Mouse (Mus musculus): ENCODE measurements around the gene Rab7b.

Gene Rab7b

DNA sequence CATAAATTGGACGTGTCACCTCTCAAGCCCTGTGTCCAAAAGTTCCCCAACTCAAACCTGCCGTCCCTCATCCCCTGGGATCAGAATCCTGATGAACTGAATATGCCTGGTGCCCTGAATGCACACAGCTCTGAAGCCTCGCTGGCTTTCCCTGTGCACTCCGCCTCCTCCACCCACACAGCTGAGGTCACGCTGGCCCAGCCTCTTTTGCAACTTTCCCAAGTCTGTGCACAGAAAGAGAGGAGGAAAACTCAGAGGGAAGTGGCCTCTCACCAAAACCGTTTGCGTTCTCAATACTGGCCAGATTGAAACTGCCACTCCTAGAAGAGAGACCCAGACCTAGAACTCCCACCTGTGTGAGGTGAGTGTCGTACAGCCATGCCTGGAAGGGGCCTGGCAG, at the start of gene Rab7b:
TSS of gene Rab7b (plus strand) at position 221 of the 400 bp plus-strand sequence.
- no peak for DNase-seq (ENCODE audit: low spot score in 2 of 2)

DNA sequence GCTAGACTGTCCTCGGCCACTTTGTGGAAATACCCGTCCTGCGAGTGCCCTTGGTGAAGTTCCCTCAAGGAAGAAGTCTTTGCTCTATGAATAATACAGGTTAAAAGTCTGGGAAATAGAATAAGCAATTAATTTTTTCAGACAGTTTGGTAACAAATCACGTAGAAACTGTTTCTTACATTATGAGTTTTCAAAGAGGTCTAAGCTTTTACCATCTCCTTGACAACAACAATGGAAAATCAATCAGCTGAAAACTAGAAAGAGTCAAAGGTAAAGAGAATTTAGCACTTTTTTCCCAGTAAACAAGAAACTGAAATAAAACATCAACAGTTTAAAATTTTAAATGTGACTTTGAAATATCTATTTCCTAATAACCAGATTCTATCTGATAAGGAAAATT, 48.4 kb upstream of the Rab7b start:
- DNase-seq (ENCODE audit: low spot score in 2 of 2): no peak

DNA sequence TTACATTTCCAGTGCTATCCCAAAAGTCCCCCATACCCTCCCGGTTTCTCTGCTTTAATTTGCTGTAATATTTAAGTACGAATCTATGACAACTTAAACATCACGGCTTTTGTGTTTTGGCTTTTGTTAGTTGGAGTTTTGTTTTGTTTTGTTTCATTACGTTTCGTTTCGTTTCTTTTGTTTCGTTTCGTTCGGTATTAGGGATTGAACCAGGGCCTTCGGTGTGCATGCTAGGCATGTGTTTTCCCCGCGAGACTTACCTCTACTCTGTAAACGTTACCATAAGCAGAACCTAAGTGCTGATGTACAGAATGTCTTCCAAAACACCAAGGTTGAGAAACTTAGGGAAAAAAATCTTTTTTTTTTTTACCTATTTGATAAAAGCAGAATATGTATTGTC, 46.9 kb upstream of the Rab7b start:
- DNase-seq (ENCODE audit: low spot score in 2 of 2): no peak

DNA sequence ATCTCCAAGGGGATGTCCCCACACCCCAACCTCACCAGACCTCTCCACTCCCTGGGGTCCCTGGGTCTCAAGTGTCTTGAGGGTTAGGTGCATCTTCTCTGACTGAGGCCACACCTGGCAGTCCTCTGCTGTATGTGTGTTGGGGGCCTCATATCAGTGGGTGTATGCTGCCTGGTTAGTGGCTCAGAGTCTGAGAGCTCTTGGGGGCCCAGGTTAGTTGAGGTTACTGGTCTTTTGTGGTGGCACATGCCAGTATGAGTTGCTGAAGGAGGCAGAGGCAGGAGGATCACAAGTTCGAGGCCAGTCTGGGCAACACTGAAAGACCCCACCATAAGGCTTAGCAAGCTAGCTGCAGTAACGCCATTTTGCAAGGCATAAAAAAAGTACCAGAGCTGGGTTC, 46.2 kb upstream of the Rab7b start:
- no peak for DNase-seq (ENCODE audit: low spot score in 2 of 2)

DNA sequence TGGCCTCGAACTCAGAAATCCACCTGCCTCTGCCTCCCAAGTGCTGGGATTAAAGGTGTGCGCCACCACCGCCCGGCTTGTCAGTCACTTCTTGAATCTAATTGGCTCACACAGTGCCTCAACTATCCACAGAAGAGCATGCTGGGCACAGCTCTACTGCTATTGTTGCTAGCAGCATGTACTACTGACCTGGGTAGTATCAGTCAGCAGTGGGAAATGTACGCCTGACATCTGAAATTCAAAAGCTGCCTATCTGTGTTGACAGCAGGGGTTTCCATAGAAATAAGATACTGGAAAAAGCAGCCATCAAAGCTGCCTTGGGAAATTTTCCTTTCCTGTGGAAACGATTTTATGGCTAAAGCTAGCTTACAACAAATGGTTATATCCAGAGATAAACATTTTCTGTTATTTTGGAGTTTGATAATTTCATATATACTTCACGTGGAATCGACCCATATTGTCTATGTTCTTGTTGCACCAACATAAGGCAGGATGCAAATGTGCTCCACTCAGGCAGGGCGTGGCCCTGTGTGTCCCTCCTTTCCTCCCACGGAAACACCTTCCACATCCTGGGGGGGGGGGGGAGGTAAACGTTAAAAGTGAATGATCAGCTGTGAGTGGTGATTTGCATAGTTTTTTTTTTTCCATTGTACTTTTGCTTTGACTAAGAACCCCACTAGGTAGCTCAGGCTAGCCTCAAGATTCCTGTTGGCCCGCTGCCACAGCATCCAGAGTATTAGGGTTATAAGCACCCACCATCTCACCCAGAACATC, 35.6 kb upstream of the Rab7b start:
- no peak for DNase-seq (ENCODE audit: low spot score in 2 of 2)

DNA sequence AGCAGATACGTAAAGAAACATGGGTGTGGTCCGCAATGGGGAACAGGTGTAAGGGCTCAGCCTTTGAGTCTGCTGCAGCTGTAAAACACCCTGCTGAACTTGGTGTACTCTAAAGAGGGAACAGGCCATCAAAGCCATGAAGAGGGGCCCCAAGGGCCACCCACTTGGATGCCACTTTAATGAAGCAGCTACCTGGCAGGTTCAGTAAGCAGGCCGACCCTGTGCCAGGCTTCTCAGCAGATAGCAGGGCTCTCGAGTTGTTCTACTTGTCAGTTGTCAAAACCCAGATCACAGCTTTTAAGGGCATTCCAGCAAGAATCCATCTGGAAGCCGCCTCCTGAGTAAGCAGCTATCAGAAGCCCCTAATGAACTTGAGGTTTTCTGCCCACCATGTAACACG, 32.9 kb upstream of the Rab7b start:
- DNase-seq (ENCODE audit: low spot score in 2 of 2): no peak

DNA sequence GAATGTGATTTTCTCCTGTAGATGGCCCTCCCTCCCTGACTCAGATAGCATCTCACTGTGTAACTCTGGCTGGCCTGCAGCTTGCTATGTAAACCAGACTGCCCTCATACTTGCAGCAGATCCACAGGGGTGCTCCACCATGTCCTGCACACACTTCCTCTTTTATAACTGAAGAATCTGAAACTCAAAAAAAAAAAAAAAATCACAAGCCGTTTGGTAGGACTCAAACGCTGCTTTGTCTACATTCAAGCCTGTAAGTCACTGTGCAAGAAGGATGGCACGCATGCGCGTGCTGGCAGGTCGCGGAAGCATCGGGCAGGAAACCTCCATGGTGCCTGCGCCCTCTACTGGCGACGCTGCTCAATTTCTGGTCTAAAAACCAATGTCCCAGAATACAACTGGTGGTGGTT, 30.5 kb upstream of the Rab7b start:
- DNase-seq (ENCODE audit: low spot score in 2 of 2): peak; percentile 83 to 85

DNA sequence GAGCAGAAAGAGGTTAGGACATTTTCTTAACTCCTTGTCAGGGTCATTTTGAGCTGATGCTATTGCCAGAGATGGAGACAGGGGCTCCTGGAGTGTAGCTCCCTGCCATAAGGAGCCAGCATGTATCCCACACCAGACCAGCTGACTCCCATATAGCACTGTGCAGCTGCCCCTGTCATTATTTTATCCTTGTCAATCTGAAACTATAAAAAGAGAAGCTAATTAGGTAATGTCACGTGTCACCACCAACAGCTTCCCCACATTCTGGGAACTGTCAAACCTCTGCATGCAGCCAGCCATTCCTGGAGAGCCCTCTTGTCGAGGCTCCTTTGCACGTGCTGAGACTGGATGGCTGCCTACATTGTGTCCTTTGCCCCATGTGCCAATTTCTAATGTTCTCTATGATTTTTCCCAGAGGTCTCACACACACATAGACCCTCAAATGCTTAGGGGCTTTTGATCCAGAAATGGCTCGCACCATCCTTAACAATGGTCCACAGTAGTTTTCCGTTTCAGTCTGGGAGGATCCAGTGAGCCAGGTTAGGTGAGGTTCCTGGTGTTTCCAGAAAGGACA, 28.9 kb upstream of the Rab7b start:
- DNase-seq (ENCODE audit: low spot score in 2 of 2): no peak

DNA sequence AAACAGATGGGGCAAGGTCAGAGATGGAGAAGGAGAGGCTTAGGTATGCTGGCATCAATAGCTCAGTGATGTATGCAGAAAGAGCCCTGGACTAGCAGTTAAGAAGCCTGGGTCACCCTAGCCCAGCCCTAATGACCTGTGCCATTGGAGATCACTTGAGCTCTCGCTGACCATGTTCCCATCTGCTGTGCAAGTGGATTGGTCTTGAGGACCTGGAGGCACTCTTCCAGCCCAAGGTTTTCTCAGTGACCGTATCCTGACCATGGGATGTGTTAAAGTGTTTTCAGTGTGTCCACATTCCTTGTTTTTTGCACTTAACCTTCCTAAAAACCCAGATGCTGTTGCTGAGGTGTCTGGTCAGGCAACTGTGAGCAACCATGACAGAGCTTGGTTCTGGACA, 28.2 kb upstream of the Rab7b start:
- DNase-seq (ENCODE audit: low spot score in 2 of 2): no peak

DNA sequence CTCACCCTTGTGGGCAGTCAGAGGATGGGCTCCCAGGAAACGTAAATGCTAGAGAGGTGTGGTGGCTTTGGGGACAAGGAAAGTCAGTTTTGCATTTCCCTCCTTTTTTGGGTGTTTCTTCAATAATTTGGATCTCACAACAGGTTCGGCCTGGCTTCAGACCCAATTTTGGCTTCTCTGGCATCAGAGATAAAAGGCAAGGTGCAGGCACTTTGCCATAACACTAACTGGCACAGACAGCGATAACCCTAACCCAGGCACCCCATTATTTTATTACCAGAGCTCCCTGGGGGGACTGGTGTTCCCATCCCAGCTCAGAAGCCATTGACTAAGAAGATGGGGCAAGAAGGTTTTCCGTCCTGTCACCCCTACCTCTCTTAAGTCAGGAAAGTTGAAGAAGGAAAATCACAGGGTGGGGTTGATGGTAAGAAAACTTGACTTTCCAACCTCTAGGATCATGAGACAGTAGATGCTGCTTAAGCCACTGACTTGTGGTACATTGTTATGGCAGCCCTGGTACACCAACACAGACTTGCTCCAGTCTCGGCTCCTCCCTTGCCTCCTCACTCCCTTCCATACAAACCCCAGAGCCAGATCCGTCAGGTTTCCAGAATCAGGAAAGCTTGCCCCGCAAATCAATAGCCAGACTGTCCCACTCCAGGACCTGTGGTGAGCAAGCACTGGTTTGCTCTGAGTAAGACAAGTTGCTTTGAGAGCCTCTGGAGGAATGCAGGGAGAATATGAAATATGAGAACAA, 27.6 kb upstream of the Rab7b start:
- no peak for DNase-seq (ENCODE audit: low spot score in 2 of 2)

DNA sequence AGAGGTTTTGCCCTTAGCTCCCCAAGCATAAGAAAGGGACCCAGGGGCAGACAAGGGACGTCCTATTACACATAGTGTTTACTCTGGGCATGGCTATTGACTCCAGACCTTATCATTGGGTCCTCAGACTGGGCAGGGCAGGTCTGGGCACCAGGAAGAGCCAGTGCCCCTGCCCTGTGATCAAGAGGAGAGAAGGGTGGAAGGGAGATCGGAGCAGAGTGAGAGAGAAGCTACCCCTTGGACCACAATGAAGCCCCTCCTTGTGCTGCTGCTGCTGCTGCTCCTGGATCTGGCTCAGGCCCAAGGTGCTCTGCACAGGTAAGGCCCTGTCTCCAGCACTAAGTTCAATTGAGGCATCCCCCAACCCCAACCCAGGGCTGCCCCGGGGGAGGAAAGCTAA, 26.7 kb upstream of the Rab7b start:
- DNase-seq (ENCODE audit: low spot score in 2 of 2): no peak

DNA sequence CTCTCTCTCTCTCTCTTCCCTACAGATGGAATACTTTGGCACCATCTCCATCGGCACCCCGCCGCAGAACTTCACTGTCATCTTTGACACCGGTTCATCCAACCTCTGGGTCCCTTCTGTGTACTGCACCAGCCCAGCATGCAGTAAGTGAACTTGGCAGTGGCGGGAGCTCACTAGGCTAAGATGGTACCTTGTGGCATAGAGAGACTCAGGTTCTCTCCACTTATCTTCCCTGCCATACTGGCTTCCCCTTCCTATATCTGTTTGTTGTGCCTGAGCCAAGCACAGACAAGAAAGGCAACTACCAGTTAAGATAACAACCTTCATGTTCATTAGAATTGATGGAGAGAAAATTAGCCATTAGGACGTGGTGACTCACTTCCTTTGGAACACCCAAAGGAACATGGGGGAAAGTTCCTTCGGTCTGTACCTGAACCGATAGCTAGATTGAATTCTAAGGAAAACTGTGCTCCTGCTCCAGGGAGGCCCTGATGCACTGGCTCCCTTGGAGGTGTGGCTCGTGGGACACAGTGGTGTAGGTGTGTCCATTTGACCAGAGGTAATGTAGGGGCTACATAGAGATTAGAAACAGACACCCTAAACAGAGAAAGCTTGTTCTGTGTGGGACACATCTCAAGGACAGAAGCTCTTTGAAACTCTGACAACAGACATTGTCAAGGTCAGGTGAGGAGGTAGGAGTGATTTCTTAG, 25.1 kb upstream of the Rab7b start:
- DNase-seq (ENCODE audit: low spot score in 2 of 2): no peak

DNA sequence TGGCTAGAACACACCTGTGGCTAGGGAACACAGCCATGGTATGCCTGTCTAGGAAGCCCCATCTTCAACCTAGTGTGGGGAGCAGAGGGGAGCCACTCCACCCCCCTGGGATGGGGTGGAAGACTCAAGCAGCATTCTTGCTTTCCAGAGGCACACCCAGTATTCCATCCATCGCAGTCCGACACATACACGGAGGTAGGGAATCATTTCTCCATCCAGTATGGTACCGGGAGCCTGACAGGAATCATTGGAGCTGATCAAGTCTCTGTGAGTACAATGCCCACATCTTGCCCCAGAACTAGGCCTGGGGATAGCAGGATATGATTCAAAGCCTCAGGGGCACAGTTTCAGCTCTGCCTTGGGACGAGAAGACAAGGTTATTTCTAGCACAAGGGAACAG, 24.4 kb upstream of the Rab7b start:
- DNase-seq (ENCODE audit: low spot score in 2 of 2): no peak

DNA sequence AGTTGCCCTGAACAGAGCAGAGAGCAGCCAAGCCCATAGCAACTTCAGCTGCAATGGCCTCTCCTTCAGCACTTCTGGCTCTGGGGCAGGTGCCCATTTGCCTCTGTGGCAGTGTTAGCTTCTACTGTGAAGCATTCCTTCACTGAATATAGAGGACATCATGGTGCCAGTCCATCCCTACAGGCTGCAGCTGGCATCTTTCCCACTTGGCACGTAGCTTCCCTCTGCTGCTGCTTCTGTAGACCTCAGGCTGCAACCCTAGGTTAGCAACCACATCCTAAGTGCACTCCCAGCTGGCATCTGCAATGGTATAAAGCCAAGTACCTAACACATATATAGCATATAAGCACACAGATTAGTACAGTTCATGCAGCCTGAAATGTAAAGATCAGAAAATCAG, 22.6 kb upstream of the Rab7b start:
- no peak for DNase-seq (ENCODE audit: low spot score in 2 of 2)

DNA sequence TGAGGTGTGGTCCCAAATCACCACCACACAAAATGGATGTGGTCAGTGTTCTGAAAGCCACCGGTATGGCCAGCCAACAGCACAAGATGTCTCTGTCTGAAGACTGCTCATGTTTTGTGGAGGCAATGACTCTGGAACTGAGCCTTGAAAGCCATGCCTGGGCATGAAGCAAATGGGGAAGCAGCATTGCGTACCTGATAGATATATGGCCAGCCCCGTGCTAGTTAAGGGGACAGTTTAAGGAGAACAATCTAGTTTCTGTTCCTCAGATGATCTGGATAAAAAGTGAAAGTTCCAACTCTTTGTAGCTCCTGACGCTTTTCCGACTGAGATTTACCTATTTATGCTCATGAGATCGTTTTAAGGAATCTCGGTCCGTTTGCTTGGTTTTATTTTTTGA, 17.4 kb upstream of the Rab7b start:
- no peak for DNase-seq (ENCODE audit: low spot score in 2 of 2)

DNA sequence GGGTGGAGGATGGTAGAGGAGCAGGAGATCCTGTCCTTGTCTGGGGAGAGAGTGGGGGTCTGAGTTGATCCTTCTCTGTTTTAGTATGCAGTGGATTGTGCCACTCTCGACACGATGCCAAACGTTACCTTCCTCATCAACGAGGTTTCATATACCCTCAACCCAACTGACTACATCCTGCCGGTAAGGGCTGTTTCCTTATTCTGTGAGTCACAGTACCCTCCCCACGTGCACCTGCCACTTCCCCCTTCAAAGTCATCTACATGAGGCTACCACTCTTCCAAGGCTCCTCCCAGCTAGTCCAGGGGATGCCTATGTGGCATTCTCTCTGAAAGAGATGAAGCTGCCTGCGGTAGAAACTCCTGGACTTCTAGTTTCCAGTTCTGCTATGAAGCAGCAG, 16.1 kb upstream of the Rab7b start:
- DNase-seq (ENCODE audit: low spot score in 2 of 2): no peak

DNA sequence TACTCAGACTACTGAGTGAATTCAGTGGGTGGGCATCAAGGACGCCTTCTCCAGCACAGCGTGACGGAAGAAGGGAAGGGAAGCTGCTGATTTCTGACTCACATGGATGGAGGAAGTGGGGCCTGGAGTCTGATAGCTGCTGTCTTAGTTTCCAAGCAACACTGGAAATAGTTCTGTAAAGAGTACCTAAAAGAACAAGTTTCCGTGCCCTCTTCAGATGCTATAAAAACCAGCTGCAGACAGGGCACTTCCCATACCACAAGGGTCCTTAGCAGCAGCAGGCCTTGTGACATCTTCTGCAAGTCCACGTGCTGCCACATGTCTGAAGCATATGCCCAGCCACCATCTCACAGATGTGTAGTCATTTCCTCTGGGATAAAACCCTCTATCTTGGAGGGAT, 8.9 kb upstream of the Rab7b start:
- no peak for DNase-seq (ENCODE audit: low spot score in 2 of 2)

DNA sequence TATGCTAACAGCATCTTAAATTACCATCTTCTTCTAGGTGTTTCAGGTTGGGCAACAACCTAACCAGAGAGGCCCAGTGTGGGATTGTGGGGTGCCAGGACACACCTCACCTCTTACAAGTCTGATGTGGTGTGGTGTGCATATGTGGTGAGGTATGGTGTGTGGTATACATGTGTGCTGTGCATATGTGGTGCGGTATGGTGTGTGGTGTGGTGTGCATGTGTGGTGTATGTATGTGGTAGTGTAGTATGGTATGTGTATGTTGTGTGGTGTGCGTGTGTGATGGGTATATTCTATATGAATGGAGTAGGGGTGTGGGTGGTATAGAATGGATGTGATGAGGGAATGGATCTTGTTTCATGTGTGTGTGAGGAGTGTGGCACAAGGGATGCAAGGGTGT, 756 bp upstream of the Rab7b start:
- DNase-seq (ENCODE audit: low spot score in 2 of 2): no peak

DNA sequence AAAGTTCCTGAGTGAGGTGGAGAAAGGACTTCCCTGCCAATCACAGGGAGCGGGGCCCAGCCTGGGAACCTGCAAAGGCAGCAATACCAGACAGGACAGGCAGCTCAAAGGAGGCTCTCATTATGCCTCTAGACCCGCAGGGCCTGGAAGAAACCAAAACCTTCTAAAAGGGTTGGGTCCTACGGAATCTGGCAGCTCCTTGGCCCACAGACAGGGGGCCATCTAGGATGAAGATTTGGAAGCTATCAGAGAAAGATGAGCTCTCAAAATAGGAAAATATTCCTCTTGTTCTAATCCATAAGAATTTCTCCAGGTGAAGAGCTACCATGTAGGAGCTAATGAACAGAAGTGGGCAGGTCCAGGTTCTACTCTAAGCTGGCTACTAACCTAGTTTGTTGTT, 521 bp downstream of the Rab7b start:
- DNase-seq (ENCODE audit: low spot score in 2 of 2): no peak

DNA sequence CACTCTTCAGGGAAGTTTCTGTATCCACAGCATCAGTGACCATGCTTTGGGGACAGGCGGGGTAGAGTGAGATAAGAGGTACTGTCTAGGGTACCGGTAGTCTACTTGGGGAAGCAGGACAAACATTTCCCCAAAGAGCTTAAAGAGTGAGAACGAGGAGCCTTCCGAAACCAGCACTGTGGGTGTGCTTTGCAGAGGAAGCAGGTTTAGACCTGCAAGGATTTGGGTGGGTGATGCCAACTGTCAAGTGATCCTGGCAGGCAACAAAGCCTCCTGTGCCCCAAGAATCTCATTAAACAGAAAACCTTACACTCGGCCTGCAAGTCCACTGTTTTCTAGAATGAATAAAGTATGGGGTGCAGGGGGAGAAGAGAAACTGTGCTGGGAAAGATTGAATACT, 1.4 kb downstream of the Rab7b start:
- no peak for DNase-seq (ENCODE audit: low spot score in 2 of 2)

DNA sequence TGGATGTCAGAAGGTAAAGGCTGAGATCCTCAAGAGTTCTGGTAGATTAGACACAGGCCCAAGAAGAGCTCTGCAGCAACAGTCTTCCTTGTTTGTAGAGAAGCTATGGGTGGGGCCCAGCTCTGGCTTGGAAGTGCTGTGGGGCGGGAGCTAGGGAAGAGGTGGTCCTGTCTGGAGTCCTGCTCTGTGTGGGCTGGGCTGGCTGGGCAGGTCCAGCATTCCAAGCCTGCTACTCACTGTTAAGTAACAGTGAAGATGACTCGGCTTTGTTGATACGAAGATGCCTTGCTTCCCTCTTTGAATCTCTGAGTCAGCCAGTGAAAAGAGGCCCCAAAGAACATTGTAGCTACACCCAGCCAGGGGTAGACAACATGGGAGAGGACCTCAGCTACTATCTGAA, 1.9 kb downstream of the Rab7b start:
- no peak for DNase-seq (ENCODE audit: low spot score in 2 of 2)

DNA sequence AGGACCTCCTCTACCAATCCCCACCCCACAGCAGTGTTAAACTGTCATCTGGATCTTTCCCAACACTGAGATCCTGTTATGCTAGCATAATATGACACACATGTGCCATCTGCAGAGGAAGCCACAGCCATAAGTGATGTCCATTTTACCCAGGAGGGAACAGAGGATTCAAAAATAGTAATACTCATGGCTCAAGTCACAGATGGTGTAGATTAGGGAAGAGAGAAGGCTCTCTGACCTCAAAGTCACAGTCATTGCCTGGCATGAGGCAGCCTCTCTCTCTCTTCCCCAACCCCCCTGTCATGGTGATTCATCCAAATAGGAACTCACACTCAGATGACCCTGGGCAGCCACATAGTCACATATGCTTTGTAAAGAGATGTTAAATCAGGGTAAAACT, 2.9 kb downstream of the Rab7b start:
- no peak for DNase-seq (ENCODE audit: low spot score in 2 of 2)

DNA sequence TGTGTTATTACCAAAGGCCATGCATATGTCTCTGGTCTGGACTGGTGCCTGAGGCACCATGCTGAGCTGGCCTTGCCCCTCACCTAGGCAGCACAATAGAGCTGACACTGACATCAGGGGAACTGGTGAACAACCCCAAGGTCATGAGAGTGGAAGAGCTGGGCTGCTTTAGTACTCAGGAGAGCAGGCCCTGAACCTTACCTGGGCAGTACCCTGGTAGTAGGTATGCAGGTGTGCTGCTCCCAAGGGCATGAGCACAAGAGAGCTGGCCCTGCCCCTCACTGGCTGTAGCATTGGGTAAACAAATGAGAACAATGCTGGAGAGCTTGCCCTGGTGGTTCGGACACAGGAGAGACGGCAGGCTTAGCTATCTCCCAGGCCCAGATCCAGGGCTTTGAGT, 6.8 kb downstream of the Rab7b start:
- DNase-seq (ENCODE audit: low spot score in 2 of 2): no peak
